Mouse (Mus musculus): ENCODE results near the gene Tbc1d8. TPM values are rescaled to one million over a fixed set of nuclear protein-coding genes. Genes with fewer than 3 reads are reported as not detected.

The Tbc1d8 gene
- polyA plus RNA-seq, 1 experiment from 2014 or later, result 3.0 TPM

DNA sequence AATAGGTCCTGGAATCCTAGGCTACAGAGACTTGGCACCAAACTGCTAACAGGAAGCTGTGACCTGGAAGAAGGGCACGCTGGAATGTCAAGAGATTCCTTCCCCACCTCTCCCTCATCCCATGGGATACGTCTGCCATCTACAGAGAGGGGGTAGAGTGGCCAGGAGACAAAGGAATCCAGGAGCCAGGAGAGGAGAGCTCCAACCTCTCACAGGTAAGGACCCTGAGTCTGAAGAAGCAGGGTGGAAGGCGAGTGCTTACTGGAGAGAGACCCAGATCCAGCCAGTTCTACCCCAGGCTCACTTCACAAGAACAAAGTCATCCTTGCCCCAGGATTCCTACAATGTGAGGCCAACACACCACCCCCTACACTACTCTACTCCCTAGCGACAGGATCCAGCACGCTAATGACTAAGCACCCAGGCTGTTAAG is 22.1 kb downstream of the Tbc1d8 start:
- peaks cover 79% of the 10 kb centered on the region for H3K4me1 ChIP-seq (replicated peaks)
- H3K9ac ChIP-seq, result no peak overlapping the region
- H3K36me3 ChIP-seq, result no peaks in the 10 kb centered on the region

DNA sequence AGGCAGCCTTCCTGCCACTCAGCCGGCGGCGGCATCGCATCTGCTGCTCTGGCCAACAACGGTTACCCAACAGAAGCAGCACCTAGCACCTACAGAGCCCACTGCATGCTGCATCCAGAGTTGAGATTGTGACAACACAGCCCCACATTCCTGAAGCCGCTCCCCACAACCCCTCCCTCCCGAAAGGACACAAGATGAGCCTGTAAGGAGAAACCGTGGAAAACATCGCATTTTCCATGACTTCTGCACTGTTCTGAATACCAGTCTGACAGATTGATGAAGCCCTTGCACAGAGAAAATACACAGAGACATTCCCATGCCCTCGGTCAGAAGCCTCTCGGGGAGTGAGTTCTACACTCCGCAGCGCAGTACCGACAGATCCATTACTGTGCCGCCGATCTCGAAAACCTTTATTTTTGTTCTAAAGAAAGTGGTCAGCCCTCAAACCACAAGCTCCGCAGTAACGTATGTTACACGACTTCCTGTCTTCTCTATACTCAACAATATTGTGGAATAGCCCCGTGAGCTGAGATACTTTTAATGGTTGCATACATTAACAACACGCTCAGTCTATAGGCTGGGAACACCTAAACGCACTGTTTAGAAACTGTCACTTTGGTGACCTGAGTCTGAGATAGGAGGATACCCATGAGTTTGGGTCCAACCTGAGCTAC is 23.1 kb downstream of the Tbc1d8 start:
- WGBS (ENCODE audit: insufficient replicate concordance), result 47% methylated on average over 23 of the region's 23 CpGs
- Histone ChIP-seq H3K36me3 (no peaks in the 10 kb centered on the region), H3K4me3 (replicated peaks) (no peak overlapping the region), H3K9me3 (replicated peaks) (no peaks in the 10 kb centered on the region), H3K27me3 (no peaks in the 10 kb centered on the region), H3K4me2 (peak overlapping the region; percentile 12), H3K27ac (peak overlapping the region; percentile 58), H3K9ac (0 out of 2 replicates have a peak overlapping the region, but pooled peaks have one; percentile 13), H3K4me1 (replicated peaks) (peaks cover 78% of the 10 kb centered on the region)
- DNase-seq, result no peak
- no peak for ATAC-seq (ENCODE audit: low read depth)

More for the DNA sequence above, 22.1 kb downstream of the Tbc1d8 start:
- H3K4me2 ChIP-seq, result no peak overlapping the region
- ATAC-seq (ENCODE audit: low read depth), result no peak
- no peak overlapping the region for H3K27ac ChIP-seq
- no peaks in the 10 kb centered on the region for H3K9me3 ChIP-seq (replicated peaks)
- no peaks in the 10 kb centered on the region for H3K27me3 ChIP-seq
- 55% methylated on average over 5 of the region's 5 CpGs for WGBS (ENCODE audit: insufficient replicate concordance)
- H3K4me3 ChIP-seq (replicated peaks), result no peak overlapping the region
- no peak for DNase-seq

DNA sequence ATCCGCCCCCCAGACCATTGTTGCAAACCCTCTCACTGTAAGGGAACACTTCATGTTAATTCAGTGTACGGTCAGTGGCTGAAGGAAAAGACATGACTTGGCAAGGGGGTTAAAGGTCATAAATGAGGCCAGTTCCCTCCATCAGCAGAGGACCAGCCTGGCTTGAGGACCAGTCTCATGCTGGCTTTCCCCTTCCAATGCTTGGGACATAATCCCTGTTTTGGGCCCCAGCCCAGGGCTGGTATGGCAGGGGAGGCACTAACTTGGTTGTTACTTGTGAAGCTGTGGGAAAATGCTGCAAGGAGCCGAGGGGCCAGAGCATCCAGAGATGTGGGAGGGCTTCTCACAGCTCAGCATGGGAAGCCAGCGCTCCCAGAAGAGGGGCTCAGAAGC is 23.8 kb downstream of the Tbc1d8 start:
- Histone ChIP-seq H3K9ac (no peak overlapping the region), H3K4me1 (replicated peaks) (peaks cover 78% of the 10 kb centered on the region), H3K4me2 (peak overlapping the region; percentile 58), H3K27me3 (no peaks in the 10 kb centered on the region), H3K27ac (0 out of 2 replicates have a peak overlapping the region, but pooled peaks have one; percentile 58), H3K4me3 (replicated peaks) (no peak overlapping the region), H3K36me3 (no peaks in the 10 kb centered on the region), H3K9me3 (replicated peaks) (no peaks in the 10 kb centered on the region)
- ATAC-seq (ENCODE audit: low read depth) (no peak), DNase-seq (no peak)
- WGBS (ENCODE audit: insufficient replicate concordance), result 54% methylated on average over 4 of the region's 4 CpGs

DNA sequence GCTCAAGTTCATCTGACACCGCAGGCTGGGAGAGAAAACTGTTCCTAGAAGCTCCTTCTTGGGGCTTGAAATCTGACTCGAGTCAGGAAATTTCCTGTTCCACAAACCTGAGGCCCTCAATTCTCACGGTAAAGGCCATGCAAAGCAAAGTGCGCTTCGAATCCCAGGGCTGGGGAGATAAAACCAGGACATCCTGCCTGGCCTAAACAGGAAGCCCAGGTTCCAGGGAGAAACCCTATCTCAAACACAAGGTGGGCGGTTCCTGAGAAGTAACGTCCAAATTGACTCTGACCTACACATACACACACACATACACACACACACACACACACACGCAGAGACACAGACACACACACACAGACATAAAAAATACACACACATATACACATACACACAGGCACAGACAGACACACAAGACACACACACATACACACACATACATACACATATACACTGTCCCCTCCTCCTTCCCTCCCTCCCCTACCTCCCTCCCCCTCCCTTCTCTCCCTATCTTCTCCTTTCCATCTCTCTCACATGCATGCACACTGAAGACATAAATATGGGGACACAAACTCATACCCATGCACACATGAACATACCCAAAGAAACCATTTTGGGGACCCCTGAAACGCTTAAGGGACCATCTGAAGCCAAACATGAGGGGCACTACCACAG is 24.3 kb downstream of the Tbc1d8 start:
- H3K27ac ChIP-seq, result peak overlapping the region; percentile 71
- peak overlapping the region; percentile 22 for H3K4me3 ChIP-seq (replicated peaks)
- H3K27me3 ChIP-seq, result no peaks in the 10 kb centered on the region
- H3K4me2 ChIP-seq, result peak overlapping the region; percentile 58
- H3K9ac ChIP-seq, result peak overlapping the region; percentile 49
- ATAC-seq (ENCODE audit: low read depth) (peak; percentile 62), DNase-seq (peak; percentile 27)
- H3K36me3 ChIP-seq, result no peaks in the 10 kb centered on the region
- H3K4me1 ChIP-seq (replicated peaks), result peaks cover 79% of the 10 kb centered on the region
- H3K9me3 ChIP-seq (replicated peaks), result no peaks in the 10 kb centered on the region
- 20% methylated on average over 9 of the region's 9 CpGs for WGBS (ENCODE audit: insufficient replicate concordance)

DNA sequence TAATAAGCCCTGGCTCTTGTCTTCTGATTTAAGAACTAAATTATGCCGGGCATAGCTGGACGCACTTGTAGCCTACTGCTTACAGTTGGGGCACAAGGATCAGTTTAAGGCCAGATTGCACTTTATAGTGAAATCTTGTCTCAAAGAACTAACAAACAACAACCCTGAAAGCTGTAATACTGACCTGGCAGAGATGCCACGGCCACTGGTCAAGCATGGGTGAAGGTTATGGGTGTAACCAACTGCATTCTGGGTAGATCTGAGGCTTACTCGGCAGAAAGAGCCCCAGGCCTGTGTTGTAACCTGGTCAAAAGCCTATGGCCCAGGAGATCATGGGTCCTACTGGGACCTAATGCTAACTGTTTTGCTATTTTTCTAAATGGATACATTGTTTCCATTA is 26.4 kb downstream of the Tbc1d8 start:
- Histone ChIP-seq H3K9ac (no peak overlapping the region), H3K27ac (no peak overlapping the region), H3K36me3 (no peaks in the 10 kb centered on the region), H3K4me1 (replicated peaks) (peaks cover 83% of the 10 kb centered on the region), H3K4me2 (no peak overlapping the region), H3K9me3 (replicated peaks) (no peaks in the 10 kb centered on the region), H3K4me3 (replicated peaks) (no peak overlapping the region), H3K27me3 (no peaks in the 10 kb centered on the region)
- 86% methylated on average over 4 of the region's 4 CpGs for WGBS (ENCODE audit: insufficient replicate concordance)
- ATAC-seq (ENCODE audit: low read depth), result no peak
- DNase-seq, result no peak

DNA sequence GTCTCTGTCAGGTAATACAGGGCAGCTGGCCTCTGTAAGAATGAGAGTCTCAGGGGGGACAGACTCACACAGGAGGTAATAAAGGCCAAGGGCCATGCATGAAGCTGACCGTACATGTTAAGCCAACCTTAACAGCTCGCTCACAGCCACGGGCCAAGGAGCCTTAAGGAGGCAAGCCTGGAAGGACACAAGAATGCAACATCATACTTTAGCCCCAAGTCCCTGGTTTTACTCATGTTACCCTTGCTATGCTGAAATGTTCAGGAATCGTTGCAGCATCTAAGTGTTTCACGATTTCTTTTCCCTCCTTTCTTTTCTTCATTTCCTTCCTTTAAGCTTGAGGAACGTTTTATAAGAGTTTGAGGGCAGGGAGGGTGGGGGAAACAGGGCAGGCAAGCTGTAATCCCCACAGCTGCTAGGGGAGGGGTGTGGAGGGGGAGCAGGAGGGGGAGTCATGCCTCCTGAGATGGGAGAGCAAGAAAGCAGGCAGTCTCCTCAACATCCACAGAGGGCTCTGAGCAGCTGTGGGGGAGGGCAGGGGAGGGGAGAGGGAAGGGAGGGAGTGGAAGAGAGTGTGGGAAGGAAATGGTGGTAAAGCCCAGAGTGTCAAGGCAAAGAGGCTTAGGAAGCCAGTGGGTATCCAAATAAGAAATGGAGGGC is 28.4 kb downstream of the Tbc1d8 start:
- Histone ChIP-seq H3K4me1 (replicated peaks) (peaks cover 85% of the 10 kb centered on the region), H3K27me3 (no peaks in the 10 kb centered on the region), H3K4me2 (0 out of 2 replicates have a peak overlapping the region, but pooled peaks have one; percentile 4), H3K9ac (no peak overlapping the region), H3K36me3 (no peaks in the 10 kb centered on the region), H3K27ac (no peak overlapping the region), H3K9me3 (replicated peaks) (no peaks in the 10 kb centered on the region), H3K4me3 (replicated peaks) (no peak overlapping the region)
- WGBS (ENCODE audit: insufficient replicate concordance), result 45% methylated on average over 6 of the region's 6 CpGs
- DNase-seq (no peak), ATAC-seq (ENCODE audit: low read depth) (no peak)

DNA sequence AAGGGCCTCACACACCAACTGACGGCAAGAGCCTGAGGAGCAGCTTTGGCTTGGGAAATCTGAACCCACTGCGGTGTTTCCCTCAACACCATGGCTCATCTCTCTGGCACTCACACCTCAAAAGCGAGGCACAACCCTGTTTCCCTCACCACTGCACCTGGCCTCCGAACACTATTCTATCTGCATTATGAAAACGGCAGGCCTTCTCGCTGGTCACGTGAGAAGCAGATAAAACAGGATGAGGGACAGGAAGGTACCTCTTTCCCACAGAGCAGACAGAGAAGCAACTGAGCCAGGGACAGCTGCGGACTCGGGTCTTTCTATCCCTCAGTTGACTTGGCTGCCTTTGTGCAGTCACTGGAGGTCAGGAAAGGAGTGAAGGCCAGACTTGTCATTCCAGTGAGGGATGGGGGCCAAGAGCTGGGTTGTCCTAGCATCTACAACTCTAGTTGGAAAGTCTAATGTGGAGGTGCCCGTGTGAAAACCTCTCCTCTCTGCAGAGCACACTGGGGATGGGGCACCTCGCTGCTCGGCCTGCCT is 29.2 kb downstream of the Tbc1d8 start:
- H3K4me2 ChIP-seq, result 0 out of 2 replicates have a peak overlapping the region, but pooled peaks have one; percentile 4
- no peaks in the 10 kb centered on the region for H3K36me3 ChIP-seq
- ATAC-seq (ENCODE audit: low read depth), result no peak
- no peak overlapping the region for H3K4me3 ChIP-seq (replicated peaks)
- no peaks in the 10 kb centered on the region for H3K27me3 ChIP-seq
- H3K4me1 ChIP-seq (replicated peaks), result peaks cover 85% of the 10 kb centered on the region
- DNase-seq, result no peak
- H3K9ac ChIP-seq, result no peak overlapping the region
- WGBS (ENCODE audit: insufficient replicate concordance), result 52% methylated on average over 12 of the region's 12 CpGs
- no peaks in the 10 kb centered on the region for H3K9me3 ChIP-seq (replicated peaks)
- H3K27ac ChIP-seq, result peak overlapping the region; percentile 13; the same call in 1 of the 2 replicates

DNA sequence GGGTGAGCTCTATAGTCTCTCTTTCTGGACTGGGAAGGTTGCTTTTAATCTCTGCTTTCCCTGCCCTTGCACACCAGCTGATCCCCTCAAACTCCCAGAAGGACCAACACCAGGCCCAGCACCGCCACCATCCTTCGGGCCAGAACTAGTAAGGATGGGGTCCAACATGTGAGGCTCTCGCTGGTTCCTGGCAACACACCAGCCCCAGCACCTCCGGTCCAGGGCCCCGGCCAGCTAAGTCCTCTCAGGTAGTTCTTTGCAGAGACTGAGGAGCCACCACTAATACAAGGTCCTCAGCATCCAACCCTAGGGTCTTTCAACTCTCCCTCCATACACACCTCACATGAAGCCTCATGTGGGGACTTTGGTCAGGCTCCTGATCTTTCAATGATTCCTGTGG is 29.7 kb downstream of the Tbc1d8 start:
- Histone ChIP-seq H3K4me2 (no peak overlapping the region), H3K4me1 (replicated peaks) (peaks cover 83% of the 10 kb centered on the region), H3K27me3 (no peaks in the 10 kb centered on the region), H3K27ac (peak overlapping the region; percentile 13; the same call in 1 of the 2 replicates), H3K4me3 (replicated peaks) (no peak overlapping the region), H3K9ac (no peak overlapping the region), H3K36me3 (no peaks in the 10 kb centered on the region), H3K9me3 (replicated peaks) (no peaks in the 10 kb centered on the region)
- ATAC-seq (ENCODE audit: low read depth) (no peak), DNase-seq (no peak)
- WGBS (ENCODE audit: insufficient replicate concordance), result 86% methylated on average over 5 of the region's 5 CpGs

DNA sequence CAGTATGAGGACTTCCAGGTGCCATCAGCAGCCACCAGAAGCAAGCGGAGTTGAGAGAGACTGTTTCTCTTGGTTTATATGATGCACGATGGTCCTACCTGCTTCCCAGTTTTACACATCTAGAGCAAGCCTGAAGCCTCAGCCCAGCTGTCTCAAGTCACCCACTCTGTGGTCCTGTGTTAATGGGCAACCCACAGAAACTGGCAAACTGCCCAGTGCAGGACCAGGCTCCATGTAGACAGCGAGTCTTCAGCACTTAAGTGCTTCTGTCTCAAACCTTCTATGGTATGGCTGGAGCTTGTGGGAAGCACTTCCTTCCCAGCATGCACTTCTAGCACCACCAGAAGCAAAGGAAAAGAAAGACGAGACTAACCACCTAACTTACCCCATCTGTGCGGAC is 30.3 kb downstream of the Tbc1d8 start:
- Histone ChIP-seq H3K36me3 (no peaks in the 10 kb centered on the region), H3K27me3 (no peaks in the 10 kb centered on the region), H3K9ac (no peak overlapping the region), H3K27ac (no peak overlapping the region), H3K9me3 (replicated peaks) (no peaks in the 10 kb centered on the region), H3K4me1 (replicated peaks) (peaks cover 83% of the 10 kb centered on the region), H3K4me2 (no peak overlapping the region), H3K4me3 (replicated peaks) (no peak overlapping the region)
- DNase-seq, result no peak
- 71% methylated on average over 5 of the region's 5 CpGs for WGBS (ENCODE audit: insufficient replicate concordance)
- ATAC-seq (ENCODE audit: low read depth), result no peak

DNA sequence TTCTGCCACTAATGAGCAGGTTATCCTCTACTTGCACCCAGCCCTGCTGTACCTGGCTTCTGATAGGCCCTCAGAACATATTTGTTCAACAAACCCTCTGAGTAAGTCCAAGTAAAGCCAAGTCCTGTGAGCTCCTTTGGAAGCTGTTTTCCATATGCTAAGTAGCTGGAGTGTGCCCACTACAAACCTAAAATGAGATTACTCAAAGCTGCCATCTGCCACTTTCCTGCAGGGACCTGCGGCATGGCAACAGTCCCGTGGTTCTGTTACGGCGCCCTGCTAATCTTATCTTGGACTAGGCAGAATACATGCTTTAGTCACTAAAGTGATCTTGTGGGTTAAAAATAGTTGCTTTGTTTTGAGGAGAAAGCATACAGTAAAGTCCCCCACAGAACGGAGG is 32.4 kb downstream of the Tbc1d8 start:
- no peak overlapping the region for H3K4me2 ChIP-seq
- ATAC-seq (ENCODE audit: low read depth) (peak; percentile 56), DNase-seq (peak; percentile 28)
- H3K27me3 ChIP-seq, result no peaks in the 10 kb centered on the region
- H3K4me1 ChIP-seq (replicated peaks), result peaks cover 76% of the 10 kb centered on the region
- H3K27ac ChIP-seq, result no peak overlapping the region
- H3K9me3 ChIP-seq (replicated peaks), result no peaks in the 10 kb centered on the region
- H3K36me3 ChIP-seq, result no peaks in the 10 kb centered on the region
- H3K4me3 ChIP-seq (replicated peaks), result no peak overlapping the region
- H3K9ac ChIP-seq, result no peak overlapping the region
- 15% methylated on average over 5 of the region's 5 CpGs for WGBS (ENCODE audit: insufficient replicate concordance)

DNA sequence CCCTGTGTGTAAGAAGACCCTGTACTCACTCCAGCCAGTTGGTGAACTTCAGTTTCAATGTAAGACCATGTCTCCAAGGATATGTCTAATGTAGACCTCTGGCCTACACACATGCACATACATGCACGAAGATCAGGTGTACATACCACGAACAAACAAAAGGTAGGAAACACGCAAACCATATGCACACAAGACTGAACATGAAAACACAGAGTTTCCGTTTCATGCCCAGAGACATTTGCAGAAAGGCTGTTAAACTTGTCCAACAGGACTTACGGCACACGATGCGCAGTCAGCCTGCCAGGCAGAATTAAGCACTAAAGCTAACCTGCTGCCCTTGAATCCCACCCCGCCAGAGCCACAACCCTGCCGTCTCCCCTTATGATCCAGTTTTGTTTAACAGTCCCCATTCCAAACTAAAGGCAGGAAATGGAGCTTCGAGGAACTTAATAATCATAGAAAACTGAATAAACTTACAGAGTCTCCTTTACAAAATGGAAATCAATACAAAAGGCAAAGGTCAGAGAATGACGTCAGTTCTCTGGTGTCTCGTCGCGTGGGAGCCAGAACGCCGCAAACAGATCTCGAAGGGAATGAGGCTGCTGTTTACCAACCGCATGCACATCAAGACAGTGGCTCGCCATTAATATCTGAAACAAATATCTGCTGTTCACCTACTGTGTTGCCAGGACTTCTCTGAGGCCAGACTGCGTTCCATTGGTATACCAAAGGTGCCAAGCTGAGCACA is 33.1 kb downstream of the Tbc1d8 start:
- Histone ChIP-seq H3K27me3 (no peaks in the 10 kb centered on the region), H3K4me3 (replicated peaks) (no peak overlapping the region), H3K4me2 (no peak overlapping the region), H3K4me1 (replicated peaks) (peaks cover 70% of the 10 kb centered on the region), H3K9me3 (replicated peaks) (no peaks in the 10 kb centered on the region), H3K27ac (no peak overlapping the region), H3K36me3 (no peaks in the 10 kb centered on the region), H3K9ac (no peak overlapping the region)
- DNase-seq (no peak), ATAC-seq (ENCODE audit: low read depth) (no peak)
- 76% methylated on average over 20 of the region's 20 CpGs for WGBS (ENCODE audit: insufficient replicate concordance)

Measured in liver, embryonic 13.5 days (tissue).